Mouse (Mus musculus): ENCODE data around the gene Lck.
A peak's percentile ranks its signal among the peaks of the same experiment; 100 is the strongest.

DNA sequence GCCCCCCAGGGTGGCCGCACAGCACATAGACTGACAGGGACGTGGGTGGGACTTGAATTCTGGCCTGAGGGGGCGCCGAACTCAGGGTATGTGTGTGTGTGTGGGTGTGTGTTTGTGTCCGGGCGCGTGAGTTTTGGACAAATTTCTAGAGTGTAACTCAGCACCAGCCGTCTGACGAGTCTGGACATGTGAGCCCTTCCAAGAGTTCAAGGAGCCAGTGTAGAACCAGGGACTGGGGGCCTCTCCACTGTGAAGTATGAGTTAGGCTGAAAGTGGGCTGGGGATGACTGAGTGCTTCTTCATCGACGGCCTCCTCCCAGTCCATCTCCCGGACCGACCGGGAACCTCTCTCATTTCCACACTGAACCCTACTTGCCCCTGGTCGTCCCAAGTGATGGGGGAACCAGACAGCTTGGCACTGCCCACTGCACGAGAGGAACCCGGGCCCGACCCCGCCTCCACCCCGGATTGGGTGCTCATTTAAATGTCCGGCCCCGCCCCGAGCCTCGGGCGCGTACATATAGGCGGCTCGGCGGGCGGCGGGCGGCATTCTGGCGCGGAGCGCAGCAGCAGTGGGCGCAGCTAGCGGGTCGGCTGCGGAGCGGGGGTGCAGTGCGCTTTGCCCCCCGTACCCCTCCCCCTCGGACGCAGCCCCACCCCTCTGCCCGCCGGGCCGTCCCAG is 60.2 kb downstream of the Lck start, which contains the start of gene Marcksl1:
- no peak for TF ChIP-seq CTCF (IDR thresholded peaks at IDR 0.05; ENCODE audit: low read depth, low read length)
- TF ChIP-seq POLR2A (IDR thresholded peaks at IDR 0.05; ENCODE audit: extremely low read depth, insufficient read depth, low read length): peak; percentile 73; the same call in 1 of the 2 replicates
